In the genomic region with DNA sequence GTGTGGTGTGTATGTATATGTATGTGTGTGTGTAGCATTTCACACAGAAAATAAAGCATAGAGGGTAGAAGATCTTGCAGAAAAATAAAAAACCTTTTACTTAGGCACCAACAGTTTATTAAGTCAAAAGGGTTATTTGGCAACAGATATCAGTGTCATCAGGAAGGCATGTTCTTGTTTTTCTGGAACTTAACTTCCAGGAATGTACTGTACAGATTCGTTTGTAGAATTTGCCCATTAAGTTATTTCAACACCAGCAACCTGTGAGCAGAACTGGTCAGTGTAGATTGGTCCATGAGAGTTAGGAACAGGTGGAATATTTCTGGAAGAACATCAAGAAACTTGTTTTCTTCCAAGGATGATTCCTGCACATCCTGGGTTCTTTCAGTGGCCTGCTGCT, we compare ENCODE assay signal across 24 mouse cellular contexts. TPM values are rescaled to one million over a fixed set of nuclear protein-coding genes. Genes with fewer than 3 reads are reported as not detected.
"Had no signal": no experiment of that assay in that cellular context is flagged by ENCODE, and none has a peak within 500 bp of the region (broad histone marks: within the 10 kb centered on the region; RNA-seq: fewer than 3 reads in every experiment).

No protein-coding gene starts in this region.

- H3K4me3 ChIP-seq: liver, embryonic 15.5 days; megakaryocyte, embryonic 14.5 days; midbrain, embryonic 12.5 days; myocyte; neural tube, embryonic 13.5 days; neural tube, embryonic 15.5 days had no signal

- H3K27ac ChIP-seq: liver, embryonic 15.5 days; midbrain, embryonic 12.5 days; neural tube, embryonic 13.5 days; neural tube, embryonic 15.5 days had no signal

- DNase-seq: lung, adult 18-20 months; lung, embryonic 14.5 days; lung, postnatal 14 days; lung, postnatal 4 days; midbrain, embryonic 14.5 days; retina, postnatal 1 day; right cerebral cortex, adult 18-20 months; right cerebral cortex, postnatal 25 days; right cerebral cortex, postnatal 4 days; spleen, adult 18-20 months; thymus, adult 18-20 months; thymus, postnatal 14 days; thymus, postnatal 36 days had no signal

- ATAC-seq: midbrain, embryonic 16.5 days had no signal

- H3K36me3 ChIP-seq: neural tube, embryonic 15.5 days had no signal

- H3K4me1 ChIP-seq: liver, embryonic 15.5 days; midbrain, embryonic 12.5 days; neural tube, embryonic 13.5 days; neural tube, embryonic 15.5 days had no signal

- H3K9me3 ChIP-seq: liver, embryonic 15.5 days; megakaryocyte, embryonic 14.5 days; midbrain, embryonic 12.5 days; neural tube, embryonic 13.5 days; neural tube, embryonic 15.5 days had no signal

- H3K9ac ChIP-seq: liver, embryonic 15.5 days; lung, embryonic 14.5 days; midbrain, embryonic 12.5 days; neural tube, embryonic 13.5 days; neural tube, embryonic 15.5 days had no signal

- H3K4me2 ChIP-seq: liver, embryonic 15.5 days; lung, embryonic 14.5 days; midbrain, embryonic 12.5 days; neural tube, embryonic 13.5 days; neural tube, embryonic 15.5 days had no signal

- H3K27me3 ChIP-seq: liver, embryonic 15.5 days; megakaryocyte, embryonic 14.5 days; midbrain, embryonic 12.5 days; neural tube, embryonic 13.5 days; neural tube, embryonic 15.5 days had no signal

RNA-seq across cellular contexts. Expression of a gene that starts 44.6 kb away (rescaled TPM):
- polyA plus RNA-seq: neural tube, embryonic 11.5 days; small intestine, adult 2 months; stomach, embryonic 14.5 days; stomach, embryonic 16.5 days had no signal
